Mouse (Mus musculus) midbrain, embryonic 15.5 days (tissue): Measurements from ENCODE around the gene Cmtm8. TPM values are rescaled to one million over a fixed set of nuclear protein-coding genes. Genes with fewer than 3 reads are reported as not detected.

Experiments
- ATAC-seq: fragments of 200-750 bp; cut with Nextera tagmentation; replicated peaks from 2 replicates; pipeline ENCODE4 v1.8.0; 2017; ENCODE audit warnings: moderate TSS enrichment
- H3K27ac ChIP-seq: fragments of 300-500 bp; sonication (generic); 2 replicates; pipeline ENCODE4 v1.5.1; 2015; ENCODE audit warnings: mild to moderate bottlenecking, inconsistent platforms
- H3K27me3 ChIP-seq: fragments of 300-500 bp; sonication (generic); replicated peaks from 2 replicates; pipeline ENCODE4 v1.6.1; 2015; ENCODE audit warnings: inconsistent platforms
- H3K36me3 ChIP-seq: fragments of 300-500 bp; sonication (generic); replicated peaks from 2 replicates; pipeline ENCODE4 v1.6.1; 2015; ENCODE audit warnings: inconsistent platforms
- H3K4me1 ChIP-seq: fragments of 300-500 bp; sonication (generic); 2 replicates; pipeline ENCODE4 v1.6.1; 2015; ENCODE audit warnings: inconsistent platforms
- H3K4me2 ChIP-seq: fragments of 300-500 bp; sonication (generic); 2 replicates; pipeline ENCODE4 v1.6.1; 2015; ENCODE audit warnings: inconsistent platforms, mild to moderate bottlenecking, moderate library complexity
- H3K4me3 ChIP-seq: fragments of 300-500 bp; sonication (generic); 2 replicates; pipeline ENCODE4 v1.5.1; 2015; ENCODE audit warnings: mild to moderate bottlenecking, inconsistent platforms
- H3K9ac ChIP-seq: fragments of 300-500 bp; sonication (generic); 2 replicates; pipeline ENCODE4 v1.6.1; 2015; ENCODE audit warnings: mild to moderate bottlenecking, inconsistent platforms
- H3K9me3 ChIP-seq: fragments of 300-500 bp; sonication (generic); 2 replicates; pipeline ENCODE4 v1.6.1; 2016; ENCODE audit warnings: inconsistent platforms
- WGBS: fragments of 180-500 bp; shearing (Covaris S2); methylation state at CpG from one replicate; pipeline ENCODE4 v1.1.7; 2015; ENCODE audit warnings: mixed read lengths; 5-methylcytosine and 5-hydroxymethylcytosine counted together
- polyA plus RNA-seq: library from polyadenylated mRNA; unstranded; fragments of >200 nt; fragmentation: Nextera tagmentation; extraction: Ambion mirVana; gene quantifications from 2 replicates; pipeline ENCODE4 v1.2.1, GENCODE M21; 2015

The Cmtm8 gene
- polyA plus RNA-seq, 1 experiment from 2014 or later: 7.5 TPM

DNA sequence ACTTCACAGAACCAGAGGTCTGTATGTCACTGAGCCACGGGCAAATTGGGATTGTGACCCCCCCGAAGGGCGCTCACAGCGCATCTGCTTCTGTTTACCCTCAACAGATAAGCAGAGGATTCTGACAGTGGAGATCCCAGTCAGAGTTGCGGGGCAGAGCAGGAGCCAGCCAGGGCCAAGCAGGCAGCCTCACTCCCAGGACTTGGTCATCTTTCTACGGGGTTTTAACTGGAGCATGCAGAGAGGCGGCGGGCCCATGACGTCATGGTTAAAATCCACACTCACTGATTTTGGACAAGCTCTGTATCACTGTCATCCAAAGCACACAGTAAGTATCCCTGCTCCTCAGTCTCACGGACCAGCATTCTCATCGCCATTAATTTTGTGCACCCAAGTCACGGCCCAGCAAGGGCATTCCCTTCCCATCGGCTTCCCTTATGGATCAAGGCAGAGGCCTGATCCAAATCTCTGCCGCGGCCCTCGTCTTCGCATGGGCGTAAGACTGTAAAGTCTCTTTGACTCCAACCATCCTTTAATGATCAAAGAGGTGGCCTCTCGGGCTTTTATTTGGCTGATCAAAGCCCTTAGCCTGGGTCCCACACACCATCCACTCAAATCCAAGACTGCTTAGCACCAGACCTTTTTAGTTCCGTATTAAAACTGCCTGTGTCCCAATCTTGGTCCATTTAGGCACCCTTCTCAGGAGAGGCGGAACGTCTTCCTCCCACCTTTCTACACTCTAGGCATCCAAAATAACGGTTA is 63.8 kb downstream of the Cmtm8 start:
- peak overlapping the region; percentile 97 for H3K4me2 ChIP-seq
- peak; percentile 34; the same call in 1 of the 2 replicates for ATAC-seq
- peak overlapping the region; percentile 45 for H3K4me3 ChIP-seq
- no peaks in the 10 kb centered on the region for H3K9me3 ChIP-seq
- H3K27me3 ChIP-seq: no peaks in the 10 kb centered on the region
- 31% methylated on average over 23 of the region's 23 CpGs for WGBS
- H3K9ac ChIP-seq: no peak overlapping the region
- H3K4me1 ChIP-seq: peaks cover 23% of the 10 kb centered on the region
- H3K27ac ChIP-seq: no peak overlapping the region
- H3K36me3 ChIP-seq: no peaks in the 10 kb centered on the region

GRCm38 (mm10) chr9:114778877-114779276 is 65.1 kb downstream of the Cmtm8 start:
- Histone ChIP-seq H3K9ac (no peak overlapping the region), H3K4me2 (no peak overlapping the region), H3K27me3 (no peaks in the 10 kb centered on the region), H3K4me3 (no peak overlapping the region), H3K9me3 (no peaks in the 10 kb centered on the region), H3K36me3 (no peaks in the 10 kb centered on the region), H3K27ac (no peak overlapping the region), H3K4me1 (peaks cover 24% of the 10 kb centered on the region)
- ATAC-seq: no peak
- 81% methylated on average over 7 of the region's 7 CpGs for WGBS

DNA sequence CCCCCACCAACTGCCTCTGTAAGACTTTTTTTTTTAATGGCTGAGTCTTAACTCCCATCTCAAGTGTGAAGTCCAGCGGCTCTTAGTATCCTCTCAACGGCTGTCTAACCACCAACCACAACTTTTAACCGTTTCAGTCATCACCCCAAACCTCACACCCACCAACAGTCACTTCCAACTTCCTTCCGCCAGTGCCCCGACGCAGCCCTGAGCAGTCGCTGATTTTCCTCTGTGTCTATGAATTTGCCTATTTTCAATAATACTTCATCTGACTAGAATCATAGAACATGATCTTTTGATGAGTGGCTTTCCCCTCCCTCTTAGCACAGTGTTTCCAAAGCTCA is 65.9 kb downstream of the Cmtm8 start:
- no peak overlapping the region for H3K9ac ChIP-seq
- H3K4me2 ChIP-seq: no peak overlapping the region
- no peaks in the 10 kb centered on the region for H3K27me3 ChIP-seq
- no peak overlapping the region for H3K4me3 ChIP-seq
- ATAC-seq: no peak
- no peak overlapping the region for H3K27ac ChIP-seq
- H3K36me3 ChIP-seq: no peaks in the 10 kb centered on the region
- H3K9me3 ChIP-seq: no peaks in the 10 kb centered on the region
- WGBS: 91% methylated on average over 7 of the region's 7 CpGs
- H3K4me1 ChIP-seq: peaks cover 24% of the 10 kb centered on the region

DNA sequence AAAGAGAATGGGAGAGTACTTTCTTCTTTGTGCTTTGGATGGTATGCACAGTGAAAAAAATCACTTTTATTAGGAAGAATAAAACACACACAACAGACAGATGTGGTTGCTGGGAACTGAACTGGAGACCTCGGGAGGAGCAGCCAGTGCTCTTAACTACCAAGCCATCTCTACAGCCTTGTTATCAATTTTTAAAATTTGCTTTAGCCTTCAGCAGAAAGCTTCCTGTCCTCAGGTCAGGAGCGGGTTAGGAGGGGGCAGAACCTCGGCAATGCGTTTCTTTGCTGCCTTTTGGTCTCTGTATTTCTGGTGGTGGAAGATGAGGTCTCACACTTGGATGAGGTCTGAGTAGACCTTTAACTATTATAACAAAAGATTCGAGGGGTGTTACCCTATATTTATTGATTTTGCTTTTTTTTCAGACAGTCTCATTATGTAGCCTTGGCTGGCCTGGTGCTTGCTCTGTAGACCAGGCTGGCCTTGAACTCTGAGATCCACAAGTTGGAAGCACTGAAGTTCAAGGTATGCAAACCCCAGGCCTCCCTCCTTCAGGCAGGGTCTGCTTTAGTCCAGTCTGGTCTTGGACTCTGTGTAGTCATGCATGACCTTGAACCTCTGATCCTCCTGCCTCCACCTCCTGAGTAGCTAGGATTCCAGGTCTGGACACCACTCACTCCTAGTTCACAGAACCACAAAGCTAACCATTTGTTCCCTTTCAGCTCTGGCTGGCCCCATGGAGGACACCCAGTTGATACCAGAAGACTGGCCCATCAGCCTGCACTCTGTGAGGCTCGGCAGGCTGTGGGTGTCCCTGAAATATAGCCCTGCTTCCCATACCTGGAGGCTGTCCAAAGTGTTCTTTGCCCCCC is 66.5 kb downstream of the Cmtm8 start:
- Histone ChIP-seq H3K4me1 (peaks cover 24% of the 10 kb centered on the region), H3K27ac (no peak overlapping the region), H3K4me2 (no peak overlapping the region), H3K9ac (no peak overlapping the region), H3K27me3 (no peaks in the 10 kb centered on the region), H3K4me3 (no peak overlapping the region), H3K9me3 (no peaks in the 10 kb centered on the region), H3K36me3 (no peaks in the 10 kb centered on the region)
- no peak for ATAC-seq
- 87% methylated on average over 6 of the region's 6 CpGs for WGBS

- H3K9me3 ChIP-seq: no peaks in the 10 kb centered on the region
- peaks cover 17% of the 10 kb centered on the region for H3K4me1 ChIP-seq
- no peaks in the 10 kb centered on the region for H3K27me3 ChIP-seq
- WGBS: 83% methylated on average over 3 of the region's 3 CpGs
- H3K36me3 ChIP-seq: no peaks in the 10 kb centered on the region
- H3K9ac ChIP-seq: no peak overlapping the region
- H3K4me2 ChIP-seq: no peak overlapping the region
- H3K4me3 ChIP-seq: no peak overlapping the region
- ATAC-seq: no peak
- no peak overlapping the region for H3K27ac ChIP-seq
Observed at GRCm38 (mm10) chr9:114776361-114776760, 67.6 kb downstream of the Cmtm8 start.

DNA sequence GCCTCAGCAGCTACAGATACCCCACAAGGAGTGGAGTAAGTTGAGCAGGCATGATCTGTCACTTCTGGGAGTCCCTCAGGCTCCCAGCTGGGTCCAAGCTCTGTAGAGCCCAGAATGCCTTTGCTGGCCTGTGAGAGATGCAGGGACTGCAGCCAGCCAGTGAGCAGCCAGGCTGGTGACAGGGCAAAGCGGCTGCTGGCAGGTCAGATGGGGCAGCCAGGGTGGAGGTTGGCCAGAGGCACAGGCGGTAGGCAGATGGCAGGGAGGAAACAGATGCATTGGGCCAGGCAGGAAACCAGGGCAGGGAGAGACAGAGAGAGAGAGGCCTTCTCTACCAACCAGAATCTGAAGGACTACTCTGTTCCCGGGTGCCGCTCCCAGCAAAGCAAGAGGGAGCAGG is 68.7 kb downstream of the Cmtm8 start:
- ATAC-seq: no peak
- H3K9ac ChIP-seq: no peak overlapping the region

DNA sequence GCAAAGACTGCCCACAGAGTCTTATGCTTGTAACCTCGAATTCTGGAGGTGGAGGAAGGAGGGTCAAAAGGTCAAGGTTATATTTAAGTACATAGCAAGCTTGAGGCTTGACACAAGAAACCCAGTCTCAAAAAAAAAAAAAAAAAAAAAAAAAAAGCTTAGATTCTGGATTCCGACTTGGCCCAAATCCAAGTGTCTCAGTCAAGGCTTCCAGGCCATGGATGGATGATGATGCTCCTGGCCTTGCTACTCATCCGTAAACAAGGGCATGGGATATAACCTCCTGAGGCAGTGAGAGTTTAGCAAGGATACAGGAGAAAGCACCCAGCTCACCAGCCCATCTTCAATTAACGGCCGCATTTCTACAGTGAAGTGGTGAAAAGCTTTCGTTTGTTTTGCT is 69.3 kb downstream of the Cmtm8 start:
- Histone ChIP-seq H3K36me3 (no peaks in the 10 kb centered on the region), H3K4me2 (no peak overlapping the region), H3K9me3 (no peaks in the 10 kb centered on the region), H3K9ac (no peak overlapping the region), H3K4me3 (no peak overlapping the region), H3K27ac (no peak overlapping the region), H3K27me3 (no peaks in the 10 kb centered on the region), H3K4me1 (peaks cover 3% of the 10 kb centered on the region; the same call in 1 of the 2 replicates)
- no peak for ATAC-seq
- 83% methylated on average over 6 of the region's 6 CpGs for WGBS

More for the DNA sequence above, 68.7 kb downstream of the Cmtm8 start:
- WGBS: 71% methylated on average over 4 of the region's 4 CpGs
- no peaks in the 10 kb centered on the region for H3K9me3 ChIP-seq
- no peak overlapping the region for H3K27ac ChIP-seq
- H3K4me3 ChIP-seq: no peak overlapping the region
- no peaks in the 10 kb centered on the region for H3K36me3 ChIP-seq
- no peaks in the 10 kb centered on the region for H3K27me3 ChIP-seq
- no peak overlapping the region for H3K4me2 ChIP-seq
- peaks cover 7% of the 10 kb centered on the region for H3K4me1 ChIP-seq

GRCm38 (mm10) chr9:114771565-114771964 is 72.4 kb downstream of the Cmtm8 start:
- no peaks in the 10 kb centered on the region for H3K27me3 ChIP-seq
- H3K36me3 ChIP-seq: no peaks in the 10 kb centered on the region
- no peak overlapping the region for H3K27ac ChIP-seq
- no peak for ATAC-seq
- peaks cover 3% of the 10 kb centered on the region; the same call in 1 of the 2 replicates for H3K4me1 ChIP-seq
- H3K4me2 ChIP-seq: no peak overlapping the region
- H3K4me3 ChIP-seq: no peak overlapping the region
- WGBS: 89% methylated on average over 7 of the region's 7 CpGs
- no peak overlapping the region for H3K9ac ChIP-seq
- H3K9me3 ChIP-seq: no peaks in the 10 kb centered on the region

DNA sequence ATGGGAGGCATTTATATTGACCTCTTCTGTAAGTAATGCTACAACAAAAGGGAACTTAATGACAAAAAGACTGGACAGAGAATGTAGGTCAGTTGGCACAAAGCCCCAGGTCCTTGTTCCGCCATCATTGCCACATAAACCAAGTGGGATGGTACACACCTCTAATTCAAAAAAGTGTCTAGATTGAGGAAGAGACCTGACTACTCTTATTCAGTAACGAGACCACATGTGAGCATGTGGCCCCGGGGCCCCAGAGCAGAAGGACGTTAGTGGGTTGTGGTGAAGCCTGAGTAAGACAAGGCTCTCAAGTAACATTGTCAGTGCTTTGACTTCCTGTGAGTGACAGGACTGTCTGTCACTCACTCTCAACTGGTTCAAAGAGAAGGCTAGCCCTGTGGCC is 73.7 kb downstream of the Cmtm8 start:
- Histone ChIP-seq H3K36me3 (no peaks in the 10 kb centered on the region), H3K4me1 (peaks cover 2% of the 10 kb centered on the region; the same call in 1 of the 2 replicates), H3K4me2 (no peak overlapping the region), H3K4me3 (no peak overlapping the region), H3K27me3 (no peaks in the 10 kb centered on the region), H3K9ac (no peak overlapping the region), H3K9me3 (no peaks in the 10 kb centered on the region), H3K27ac (no peak overlapping the region)
- WGBS: 88% methylated on average over 4 of the region's 4 CpGs
- ATAC-seq: no peak

DNA sequence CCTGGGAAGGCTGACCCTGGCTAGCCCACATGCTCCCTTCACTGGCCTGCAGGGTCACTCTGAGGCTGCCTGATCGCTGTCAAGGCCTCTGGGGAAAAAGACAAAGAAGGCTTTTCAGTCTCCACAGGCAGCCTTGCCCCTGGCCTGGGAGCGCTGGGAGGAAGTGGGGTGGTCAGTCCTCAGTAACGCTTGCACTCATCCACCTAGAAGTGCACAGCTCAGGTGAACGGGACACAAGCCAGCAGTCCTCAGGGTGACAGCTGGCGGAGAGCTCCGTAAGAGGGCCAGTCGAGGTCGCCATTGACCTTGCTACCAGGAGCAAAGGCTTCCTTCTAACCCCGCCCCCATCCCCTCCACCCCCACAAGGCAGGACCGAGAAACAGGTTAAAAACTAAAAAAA is 75.9 kb downstream of the Cmtm8 start:
- no peak for ATAC-seq
- H3K9ac ChIP-seq: no peak overlapping the region
- no peak overlapping the region for H3K4me3 ChIP-seq
- no peak overlapping the region for H3K27ac ChIP-seq
- H3K9me3 ChIP-seq: no peaks in the 10 kb centered on the region
- H3K4me2 ChIP-seq: no peak overlapping the region
- no peaks in the 10 kb centered on the region for H3K36me3 ChIP-seq
- no peaks in the 10 kb centered on the region for H3K27me3 ChIP-seq
- 62% methylated on average over 10 of the region's 10 CpGs for WGBS
- H3K4me1 ChIP-seq: no peaks in the 10 kb centered on the region

- Histone ChIP-seq H3K4me1 (no peaks in the 10 kb centered on the region), H3K27ac (no peak overlapping the region), H3K27me3 (no peaks in the 10 kb centered on the region), H3K4me3 (no peak overlapping the region), H3K36me3 (no peaks in the 10 kb centered on the region), H3K9ac (no peak overlapping the region), H3K9me3 (no peaks in the 10 kb centered on the region), H3K4me2 (no peak overlapping the region)
- WGBS: 86% methylated on average over 2 of the region's 2 CpGs
- ATAC-seq: no peak
Observed at GRCm38 (mm10) chr9:114767507-114767906, 76.4 kb downstream of the Cmtm8 start.

DNA sequence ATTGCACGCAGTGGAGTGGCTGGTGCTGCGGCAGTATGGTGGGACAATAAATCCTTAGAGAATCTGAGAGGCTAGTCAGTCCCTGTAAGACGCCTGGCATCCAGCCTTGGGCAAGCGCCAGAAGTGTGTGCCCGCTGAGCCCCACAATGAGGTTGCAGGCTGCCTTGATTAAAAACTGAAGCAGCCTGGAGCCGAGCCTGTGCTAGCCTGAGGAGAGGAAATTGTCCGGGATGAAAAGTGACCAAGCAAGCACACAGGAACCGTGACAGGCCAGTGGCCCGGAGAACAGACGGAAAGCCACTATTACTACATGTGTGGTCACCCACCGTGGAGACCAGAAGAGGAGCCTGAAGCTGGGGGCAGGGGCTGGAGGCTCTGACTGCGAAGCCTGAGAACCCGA is 76.9 kb downstream of the Cmtm8 start:
- no peaks in the 10 kb centered on the region for H3K27me3 ChIP-seq
- H3K4me3 ChIP-seq: no peak overlapping the region
- no peak overlapping the region for H3K27ac ChIP-seq
- no peaks in the 10 kb centered on the region for H3K4me1 ChIP-seq
- H3K4me2 ChIP-seq: no peak overlapping the region
- ATAC-seq: peak; percentile 82
- no peaks in the 10 kb centered on the region for H3K9me3 ChIP-seq
- no peaks in the 10 kb centered on the region for H3K36me3 ChIP-seq
- 57% methylated on average over 13 of the region's 13 CpGs for WGBS
- no peak overlapping the region for H3K9ac ChIP-seq
